Mouse (Mus musculus) cerebellum, adult 8-10 months (tissue): ENCODE data around the gene Serpina12.
A peak's percentile ranks its signal among the peaks of the same experiment; 100 is the strongest.

Experiments used
- DNase-seq: peaks from one replicate; pipeline ENCODE4 v3.0.0; 2022

Serpina12 gene

GRCm38 (mm10) chr12:104044343-104044742 lies at the start of gene Serpina12:
Gene Serpina12 (minus strand): TSS chr12:104044443.
- no peak for DNase-seq

GRCm38 (mm10) chr12:104091303-104091702 lies 47.1 kb upstream of the Serpina12 start:
- DNase-seq, result no peak

- DNase-seq, result no peak
Observed at GRCm38 (mm10) chr12:104090119-104090518, 45.9 kb upstream of the Serpina12 start.

- no peak for DNase-seq
Observed at GRCm38 (mm10) chr12:104072286-104072685, 28.0 kb upstream of the Serpina12 start.

GRCm38 (mm10) chr12:104071708-104072107 lies 27.5 kb upstream of the Serpina12 start:
- no peak for DNase-seq

- peak; percentile 54 for DNase-seq
Observed at GRCm38 (mm10) chr12:104069620-104070019, 25.4 kb upstream of the Serpina12 start.

- DNase-seq, result peak; percentile 25
Observed at GRCm38 (mm10) chr12:104067549-104067948, 23.3 kb upstream of the Serpina12 start.

GRCm38 (mm10) chr12:104066241-104066640 lies 22.0 kb upstream of the Serpina12 start:
- DNase-seq, result peak; percentile 34

GRCm38 (mm10) chr12:104064996-104065395 lies 20.8 kb upstream of the Serpina12 start:
- no peak for DNase-seq

- no peak for DNase-seq
Observed at GRCm38 (mm10) chr12:104064532-104064931, 20.3 kb upstream of the Serpina12 start.

GRCm38 (mm10) chr12:104061862-104062261 lies 17.6 kb upstream of the Serpina12 start:
- DNase-seq, result no peak

GRCm38 (mm10) chr12:104060126-104060525 lies 15.9 kb upstream of the Serpina12 start:
- no peak for DNase-seq

GRCm38 (mm10) chr12:104057531-104057930 lies 13.3 kb upstream of the Serpina12 start:
- no peak for DNase-seq

GRCm38 (mm10) chr12:104057050-104057449 lies 12.8 kb upstream of the Serpina12 start:
- no peak for DNase-seq

GRCm38 (mm10) chr12:104055755-104056154 lies 11.5 kb upstream of the Serpina12 start:
- DNase-seq, result no peak

- DNase-seq, result no peak
Observed at GRCm38 (mm10) chr12:104053995-104054394, 9.8 kb upstream of the Serpina12 start.

GRCm38 (mm10) chr12:104045713-104046112 lies 1.5 kb upstream of the Serpina12 start:
- DNase-seq, result no peak

- DNase-seq, result no peak
Observed at GRCm38 (mm10) chr12:104042753-104043152, 1.5 kb downstream of the Serpina12 start.

- peak; percentile 1 for DNase-seq
Observed at GRCm38 (mm10) chr12:104041401-104041800, 2.8 kb downstream of the Serpina12 start.

GRCm38 (mm10) chr12:104038181-104038580 lies 6.1 kb downstream of the Serpina12 start:
- no peak for DNase-seq

GRCm38 (mm10) chr12:104033752-104034151 lies 10.5 kb downstream of the Serpina12 start:
- DNase-seq, result no peak

- peak; percentile 1 for DNase-seq
Observed at GRCm38 (mm10) chr12:104029986-104030385, 14.3 kb downstream of the Serpina12 start.

GRCm38 (mm10) chr12:104015280-104015679 lies 29.0 kb downstream of the Serpina12 start:
- no peak for DNase-seq

- DNase-seq, result no peak
Observed at GRCm38 (mm10) chr12:104013620-104014019, 30.6 kb downstream of the Serpina12 start, which contains the start of gene Serpina9. Gene Serpina9 (minus strand): TSS chr12:104013755.

GRCm38 (mm10) chr12:104004689-104005088 lies 39.6 kb downstream of the Serpina12 start:
- DNase-seq, result no peak

- no peak for DNase-seq
Observed at GRCm38 (mm10) chr12:104003238-104003612, 41.0 kb downstream of the Serpina12 start.
